Mouse (Mus musculus): ENCODE data around the gene Scn3a. TPM values are rescaled to one million over a fixed set of nuclear protein-coding genes. Genes with fewer than 3 reads are reported as not detected.

The Scn3a gene
- polyA plus RNA-seq (2014; fragmentation: Illumina TruSeq; extraction: RNeasy Lipid Tissue Mini Kit (QIAGEN cat#74804)) = 4.4 TPM

DNA sequence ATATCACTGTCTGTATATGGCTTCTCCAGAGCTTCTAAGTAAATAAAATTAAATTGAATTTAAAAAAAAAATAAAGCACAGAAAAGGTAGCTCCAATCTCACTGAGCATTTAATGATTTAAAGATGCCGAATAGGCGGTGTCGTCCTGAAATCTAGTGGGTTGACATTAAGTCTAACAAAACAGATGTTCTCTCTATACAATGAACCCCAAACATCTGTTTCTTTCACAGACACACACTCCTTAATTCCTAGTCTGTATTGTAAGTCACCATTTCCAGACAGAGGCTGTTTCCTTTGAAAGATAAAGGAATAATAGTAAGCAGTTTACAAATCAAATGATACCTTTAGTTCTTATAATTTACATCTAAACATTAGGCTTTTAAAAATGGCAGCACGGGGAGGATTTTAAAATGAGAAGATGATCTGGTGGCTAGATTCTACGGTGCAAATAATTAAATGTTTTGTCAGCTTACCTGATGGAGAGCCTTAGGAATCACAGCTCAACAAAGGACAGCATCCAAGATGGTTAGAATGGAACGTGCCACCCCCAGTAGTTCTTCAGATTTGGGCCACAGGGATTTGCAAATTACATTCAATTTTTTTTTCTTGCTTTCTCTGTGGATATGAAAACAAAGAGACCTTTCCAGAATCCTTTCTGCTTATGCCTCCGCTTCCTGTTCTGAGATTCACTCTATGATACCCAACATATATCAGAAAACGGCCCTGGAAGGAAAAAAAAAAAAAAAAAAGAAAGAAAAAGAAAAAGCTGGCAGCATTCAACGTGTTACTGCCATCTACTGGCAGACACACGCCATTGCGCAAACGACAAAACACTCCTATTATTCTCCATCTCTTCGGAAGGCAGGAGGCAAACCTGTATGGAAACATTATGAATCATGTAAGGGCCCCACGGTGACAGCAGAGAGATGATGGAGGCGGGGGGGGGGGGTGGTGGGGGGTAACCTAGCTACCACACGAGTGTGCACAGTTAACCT, at the start of gene Scn3a:
Scn3a (minus strand) TSS at position 835 of the 995 bp plus-strand sequence.

Other genes starting within 250 kb of the Scn3a start
- gene Slc38a11, start 203.6 kb downstream of the Scn3a start, polyA plus RNA-seq (2014; fragmentation: Illumina TruSeq; extraction: RNeasy Lipid Tissue Mini Kit (QIAGEN cat#74804)) = 7.7 TPM
- gene Scn2a, start 53.1 kb upstream of the Scn3a start, polyA plus RNA-seq (2014; fragmentation: Illumina TruSeq; extraction: RNeasy Lipid Tissue Mini Kit (QIAGEN cat#74804)) = 2.6 TPM